Mouse (Mus musculus): Measurements from ENCODE around the gene Cdk10. TPM values are rescaled to one million over a fixed set of nuclear protein-coding genes. Genes with fewer than 3 reads are reported as not detected.
"Not testable (repeated sequence)": the region's sequence is repeated elsewhere in the genome, so short reads cannot be mapped to it uniquely, and the experiment has no call there.

Cdk10 gene
- polyA plus RNA-seq, 1 experiment from 2014 or later: 48.5 TPM

DNA sequence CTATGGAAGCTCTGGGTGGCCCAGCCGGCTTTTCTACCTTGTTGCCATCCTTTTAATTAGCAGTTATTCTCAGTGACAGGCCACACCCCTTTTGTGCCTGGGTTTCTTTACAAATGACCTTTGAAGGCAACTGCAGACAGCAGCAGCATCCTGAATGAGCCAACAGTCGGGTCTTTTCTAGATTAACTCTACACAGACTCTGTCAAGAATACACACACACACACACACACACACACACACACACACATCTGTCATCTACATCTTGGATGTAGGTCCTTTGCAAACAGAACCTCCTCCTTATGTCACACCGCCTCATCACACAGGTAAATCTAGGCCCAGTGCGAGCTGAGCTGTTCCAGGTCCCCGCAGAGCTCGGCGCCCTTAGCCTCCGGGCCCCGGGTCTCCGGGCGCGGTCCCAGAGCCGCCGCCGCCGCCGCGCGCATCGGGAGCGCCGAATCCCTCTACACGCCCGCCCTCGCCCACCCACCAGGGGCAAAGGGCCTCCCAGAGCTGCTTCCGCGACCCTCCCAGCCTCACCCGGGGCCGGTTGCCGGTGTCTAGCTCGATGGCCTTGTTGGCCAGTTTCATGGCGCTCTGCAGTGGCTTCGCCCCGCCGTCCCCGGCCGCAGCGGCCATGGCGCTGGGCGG, 28.9 kb downstream of the Cdk10 start:
- peak overlapping the region; percentile 91 for H3K27ac ChIP-seq (replicated peaks)
- peak overlapping the region; percentile 84 for H3K4me3 ChIP-seq
- under 1% methylated on average over 40 of the region's 40 CpGs for WGBS
- peaks cover 40% of the 10 kb centered on the region for H3K36me3 ChIP-seq
- no peaks in the 10 kb centered on the region for H3K27me3 ChIP-seq
- H3K9ac ChIP-seq: peak overlapping the region; percentile 90
- no peak; the same call in none of the 2 replicates for ATAC-seq (ENCODE audit: low FRiP score, low read depth)
- H3K4me2 ChIP-seq: peak overlapping the region; percentile 92
- no peaks in the 10 kb centered on the region for H3K9me3 ChIP-seq
- peaks cover 32% of the 10 kb centered on the region for H3K4me1 ChIP-seq (replicated peaks)

DNA sequence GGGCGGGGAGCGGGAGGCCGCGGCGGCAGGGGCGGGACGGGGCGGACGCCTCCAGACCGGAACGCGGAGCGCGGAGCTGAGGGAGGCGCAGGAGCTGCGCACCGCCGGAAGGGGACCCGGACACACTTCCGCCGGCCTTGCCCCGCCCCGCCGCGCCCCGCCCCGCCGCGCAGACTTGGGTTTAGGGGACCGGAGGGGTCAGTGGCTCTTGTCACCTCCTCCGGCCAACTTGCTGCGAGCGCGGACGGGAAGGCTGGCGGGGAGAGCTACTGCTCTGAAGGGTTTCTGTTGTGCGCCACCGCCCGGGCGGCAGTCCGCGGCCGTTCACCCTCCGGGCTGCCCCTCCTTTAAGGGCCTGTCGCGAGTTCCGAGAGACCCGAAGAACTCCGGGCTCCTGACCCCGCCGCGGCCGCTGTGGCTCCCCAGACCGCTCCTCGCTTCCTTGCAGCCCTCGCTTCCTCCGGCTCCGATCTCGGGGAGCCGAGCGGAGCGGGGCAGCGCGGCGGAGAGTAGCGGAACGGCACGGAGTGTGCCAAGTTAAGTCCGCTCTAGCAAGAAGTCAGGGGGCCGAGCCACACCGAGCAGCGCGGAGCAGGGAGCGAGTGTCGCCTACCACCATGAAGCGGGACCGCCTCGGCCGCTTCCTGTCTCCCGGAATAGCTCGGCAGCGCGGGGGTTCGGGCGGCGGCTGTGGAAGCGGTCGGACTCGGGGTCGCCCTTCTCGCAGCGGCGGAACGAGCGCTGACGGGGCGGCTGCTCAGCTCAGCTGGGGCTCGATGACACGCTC, 29.6 kb downstream of the Cdk10 start, which contains the start of the genes Zfp276 and Vps9d1:
Zfp276 (plus strand) TSS at position 97 of the 787 bp plus-strand sequence.
Vps9d1 (minus strand) TSS at position 250 of the 787 bp plus-strand sequence.
- WGBS: under 1% methylated on average over 83 of the region's 99 CpGs
- H3K4me3 ChIP-seq: peak within 1 kb of the TSS; percentile 84
- peaks cover 40% of the 10 kb centered on the region for H3K36me3 ChIP-seq
- H3K4me1 ChIP-seq (replicated peaks): peaks cover 32% of the 10 kb centered on the region
- H3K27ac ChIP-seq (replicated peaks): peak within 1 kb of the TSS; percentile 91
- peak within 1 kb of the TSS; percentile 92 for H3K4me2 ChIP-seq
- ATAC-seq (ENCODE audit: low FRiP score, low read depth): peak; percentile 95
- H3K9me3 ChIP-seq: no peaks in the 10 kb centered on the region
- H3K9ac ChIP-seq: peak within 1 kb of the TSS; percentile 90
- H3K27me3 ChIP-seq: no peaks in the 10 kb centered on the region

DNA sequence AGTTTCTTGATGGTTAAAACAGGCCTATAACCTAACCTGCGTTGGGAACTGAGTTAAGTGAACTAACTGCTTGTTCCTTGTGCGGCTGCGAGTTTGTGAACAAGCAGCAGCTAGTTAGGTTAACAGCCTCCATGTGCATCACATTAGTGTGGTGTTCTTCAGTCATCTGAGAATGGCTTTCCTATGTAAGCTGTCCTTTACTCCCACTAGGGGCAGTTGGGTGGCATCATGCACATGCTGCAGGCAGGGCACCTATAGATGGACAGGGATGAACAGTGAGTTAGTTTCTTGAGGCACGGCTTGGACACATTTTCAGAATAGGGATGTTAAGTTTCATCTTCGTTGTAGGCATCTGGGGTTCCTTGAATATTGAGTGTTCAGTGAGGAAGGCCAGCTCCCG, 30.5 kb downstream of the Cdk10 start:
- 71% methylated on average over 6 of the region's 6 CpGs for WGBS
- Histone ChIP-seq H3K4me2 (peak overlapping the region; percentile 92), H3K4me1 (replicated peaks) (peaks cover 32% of the 10 kb centered on the region), H3K27me3 (no peaks in the 10 kb centered on the region), H3K9me3 (no peaks in the 10 kb centered on the region), H3K27ac (replicated peaks) (no peak overlapping the region), H3K4me3 (peak overlapping the region; percentile 84), H3K9ac (peak overlapping the region; percentile 90), H3K36me3 (peaks cover 43% of the 10 kb centered on the region)
- no peak for ATAC-seq (ENCODE audit: low FRiP score, low read depth)

DNA sequence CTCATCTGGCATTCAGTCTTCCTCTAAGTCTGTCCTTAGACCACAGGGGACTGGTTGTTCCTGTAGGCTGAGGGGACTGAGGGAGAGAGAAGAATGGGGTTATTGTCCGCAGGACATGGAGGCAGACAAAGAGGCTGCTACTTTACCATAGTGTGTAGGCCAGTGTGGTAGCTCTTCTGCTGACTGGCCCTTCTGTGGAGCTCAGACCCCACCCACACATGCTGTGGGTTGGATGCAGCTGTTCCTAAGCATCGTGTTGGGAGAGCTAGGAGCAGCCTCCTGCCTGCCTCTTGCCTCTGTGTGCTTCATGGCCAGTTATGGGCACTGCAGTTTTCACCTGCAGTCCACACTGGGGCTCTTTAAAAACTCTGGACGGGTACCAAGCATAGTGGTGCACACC, 32.5 kb downstream of the Cdk10 start:
- Histone ChIP-seq H3K9me3 (no peaks in the 10 kb centered on the region), H3K4me2 (no peak overlapping the region), H3K27me3 (no peaks in the 10 kb centered on the region), H3K9ac (no peak overlapping the region), H3K4me1 (replicated peaks) (peaks cover 32% of the 10 kb centered on the region), H3K4me3 (no peak overlapping the region), H3K27ac (replicated peaks) (no peak overlapping the region), H3K36me3 (peaks cover 33% of the 10 kb centered on the region)
- no peak for ATAC-seq (ENCODE audit: low FRiP score, low read depth)
- 60% methylated on average over 3 of the region's 3 CpGs for WGBS

DNA sequence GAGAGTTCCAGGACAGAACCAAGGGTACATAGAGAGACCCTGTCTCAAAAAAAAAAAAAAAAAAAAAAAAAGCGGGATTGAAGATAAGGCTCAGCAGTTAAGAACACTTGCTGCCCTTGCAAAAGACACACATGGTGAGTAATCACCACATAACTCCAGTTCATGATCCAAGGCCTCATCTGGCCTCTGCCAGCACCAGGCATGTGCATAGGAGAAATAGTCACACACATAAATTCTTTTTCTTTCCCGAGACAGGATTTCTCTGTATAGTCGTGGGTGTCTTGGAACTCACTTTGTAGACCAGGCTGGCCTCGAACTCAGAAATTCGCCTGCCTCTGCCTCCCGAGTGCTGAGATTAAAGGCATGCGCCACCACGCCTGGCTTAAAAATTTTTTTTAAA, 33.0 kb downstream of the Cdk10 start:
- not testable (repeated sequence) for H3K27ac ChIP-seq (replicated peaks); ATAC-seq (ENCODE audit: low FRiP score, low read depth); H3K4me3 ChIP-seq; H3K9ac ChIP-seq; H3K9me3 ChIP-seq; H3K4me2 ChIP-seq; H3K27me3 ChIP-seq
- Histone ChIP-seq H3K36me3 (peaks cover 34% of the 10 kb centered on the region), H3K4me1 (replicated peaks) (peaks cover 30% of the 10 kb centered on the region)
- 92% methylated on average over 8 of the region's 8 CpGs for WGBS

DNA sequence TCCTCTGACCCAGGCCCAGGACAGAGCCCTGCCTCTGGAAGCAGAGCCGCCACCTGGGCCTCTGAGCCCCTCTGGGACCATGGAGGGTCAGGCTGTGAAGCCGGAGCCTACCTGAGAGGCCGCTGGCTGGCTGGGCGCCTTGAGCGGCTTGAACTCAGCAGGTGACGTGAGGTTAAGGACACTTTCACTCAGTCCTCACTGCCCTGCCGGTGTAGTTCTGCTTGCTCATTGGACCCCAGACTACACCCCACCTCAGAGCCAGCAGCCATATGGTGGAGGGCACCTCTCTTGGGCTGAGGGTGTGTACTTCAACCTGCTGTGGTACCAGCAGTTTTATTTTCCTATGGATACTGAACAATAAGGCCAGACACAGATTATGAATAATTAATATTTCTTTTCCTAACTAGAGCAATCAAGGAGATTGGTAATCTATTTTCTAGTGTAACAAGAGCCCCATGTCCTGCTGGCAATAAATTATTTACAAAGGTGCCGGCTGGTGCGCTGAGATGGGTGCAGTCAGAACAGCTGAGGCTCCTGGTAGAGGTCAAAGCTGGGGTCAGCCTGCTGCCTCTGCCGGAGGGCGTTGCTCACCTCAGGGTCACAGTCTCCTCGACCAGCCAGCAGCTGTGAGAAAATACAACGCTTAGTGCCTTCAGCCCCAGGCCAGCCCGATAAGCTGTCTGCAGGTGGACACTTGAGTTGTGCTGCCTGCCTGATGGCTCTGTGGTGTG, 43.4 kb downstream of the Cdk10 start:
- Histone ChIP-seq H3K9me3 (no peaks in the 10 kb centered on the region), H3K27ac (replicated peaks) (no peak overlapping the region), H3K9ac (no peak overlapping the region), H3K4me1 (replicated peaks) (no peaks in the 10 kb centered on the region), H3K4me2 (no peak overlapping the region), H3K36me3 (peaks cover 63% of the 10 kb centered on the region), H3K27me3 (no peaks in the 10 kb centered on the region), H3K4me3 (no peak overlapping the region)
- ATAC-seq (ENCODE audit: low FRiP score, low read depth): no peak
- WGBS: 73% methylated on average over 14 of the region's 14 CpGs

DNA sequence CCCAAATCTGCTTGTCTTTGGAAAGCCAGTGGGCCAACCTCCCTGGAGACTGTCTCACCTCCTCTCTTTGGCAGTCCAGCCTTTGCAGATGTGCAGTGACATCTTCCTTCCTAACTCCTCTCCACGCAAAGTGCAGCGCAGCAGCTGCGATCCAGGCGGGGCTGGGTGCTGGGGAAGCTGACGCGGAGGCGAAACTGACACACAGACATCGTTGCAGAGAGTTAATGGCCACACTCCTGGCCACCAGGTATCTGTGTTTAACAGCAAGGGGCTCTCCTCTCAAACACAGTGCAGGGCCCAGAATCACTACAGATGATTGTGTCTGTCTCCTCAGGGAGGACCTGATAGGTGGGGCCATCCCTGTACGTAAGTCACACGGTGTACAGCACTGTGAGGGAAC, 46.5 kb downstream of the Cdk10 start:
- H3K9me3 ChIP-seq: no peaks in the 10 kb centered on the region
- H3K27ac ChIP-seq (replicated peaks): no peak overlapping the region
- no peaks in the 10 kb centered on the region for H3K4me1 ChIP-seq (replicated peaks)
- no peak overlapping the region for H3K4me3 ChIP-seq
- no peak for ATAC-seq (ENCODE audit: low FRiP score, low read depth)
- no peak overlapping the region for H3K4me2 ChIP-seq
- WGBS: 91% methylated on average over 10 of the region's 10 CpGs
- no peaks in the 10 kb centered on the region for H3K27me3 ChIP-seq
- H3K36me3 ChIP-seq: peaks cover 36% of the 10 kb centered on the region
- no peak overlapping the region for H3K9ac ChIP-seq

DNA sequence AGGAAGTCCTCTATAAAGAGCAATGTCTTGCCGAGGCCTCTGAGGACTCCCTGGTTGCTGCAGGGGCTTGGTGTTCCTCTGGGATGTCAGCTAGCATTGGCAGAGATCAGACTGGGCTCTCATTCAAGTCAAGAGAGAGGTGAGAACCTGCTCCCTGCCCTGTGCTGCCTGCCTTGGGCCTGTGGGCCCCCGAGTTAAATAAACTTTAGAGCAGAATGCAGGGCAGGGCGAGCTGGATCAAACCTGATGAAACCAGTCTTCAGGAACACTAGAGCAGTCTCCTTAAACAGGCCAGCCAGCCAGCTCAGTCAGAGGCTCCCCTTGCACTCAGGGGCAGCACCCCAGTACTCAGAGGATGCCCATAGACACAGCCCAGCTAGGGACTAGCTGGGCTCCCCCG, 47.3 kb downstream of the Cdk10 start:
- H3K4me3 ChIP-seq: no peak overlapping the region
- no peak overlapping the region for H3K4me2 ChIP-seq
- no peak for ATAC-seq (ENCODE audit: low FRiP score, low read depth)
- H3K9me3 ChIP-seq: no peaks in the 10 kb centered on the region
- no peaks in the 10 kb centered on the region for H3K27me3 ChIP-seq
- H3K4me1 ChIP-seq (replicated peaks): no peaks in the 10 kb centered on the region
- peaks cover 32% of the 10 kb centered on the region for H3K36me3 ChIP-seq
- 75% methylated on average over 4 of the region's 4 CpGs for WGBS
- no peak overlapping the region for H3K27ac ChIP-seq (replicated peaks)
- H3K9ac ChIP-seq: no peak overlapping the region

DNA sequence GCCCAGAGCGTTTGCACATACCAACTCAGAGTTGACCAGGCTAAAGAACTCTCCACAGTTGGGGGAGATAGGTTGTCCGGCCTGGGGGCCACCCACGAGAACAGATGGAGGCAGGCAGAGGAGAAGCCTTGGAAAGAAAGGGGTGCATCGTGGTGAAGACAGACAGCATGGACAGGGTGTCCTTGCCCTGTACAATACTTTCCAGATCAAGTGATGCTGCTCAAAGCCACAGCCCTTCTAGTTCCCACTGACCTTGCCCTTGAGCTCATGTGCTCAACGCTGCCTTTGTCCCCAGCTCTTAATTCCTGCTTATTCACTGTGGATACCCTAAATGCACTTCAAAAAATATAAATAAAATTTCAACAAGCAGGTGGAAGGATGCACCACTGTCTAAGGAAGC, 49.8 kb downstream of the Cdk10 start:
- H3K4me2 ChIP-seq: no peak overlapping the region
- no peak overlapping the region for H3K9ac ChIP-seq
- no peak overlapping the region for H3K27ac ChIP-seq (replicated peaks)
- 83% methylated on average over 5 of the region's 5 CpGs for WGBS
- H3K36me3 ChIP-seq: peaks cover 8% of the 10 kb centered on the region; the same call in 1 of the 2 replicates
- no peaks in the 10 kb centered on the region for H3K27me3 ChIP-seq
- no peaks in the 10 kb centered on the region for H3K4me1 ChIP-seq (replicated peaks)
- H3K9me3 ChIP-seq: no peaks in the 10 kb centered on the region
- ATAC-seq (ENCODE audit: low FRiP score, low read depth): no peak
- no peak overlapping the region for H3K4me3 ChIP-seq

DNA sequence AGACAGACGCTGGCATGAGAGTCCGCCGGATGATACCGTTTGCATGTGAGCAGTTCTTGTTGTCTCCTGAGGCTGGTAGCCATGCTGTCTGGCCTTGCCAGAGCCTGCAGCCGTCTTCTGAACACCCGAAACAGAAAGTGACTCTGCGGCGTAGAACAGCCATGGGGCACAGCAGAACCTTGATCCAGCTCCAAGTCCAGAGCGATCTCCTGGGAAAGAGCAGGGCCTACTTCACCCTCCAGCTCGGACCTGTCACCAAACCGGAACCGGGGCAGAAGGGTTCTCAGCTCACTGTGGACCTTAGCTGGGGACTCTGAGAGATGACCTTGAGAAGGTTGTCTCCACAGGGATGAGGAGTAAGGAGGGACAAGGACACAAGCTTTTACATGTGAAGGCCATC, 50.5 kb downstream of the Cdk10 start:
- H3K9me3 ChIP-seq: no peaks in the 10 kb centered on the region
- H3K9ac ChIP-seq: no peak overlapping the region
- H3K4me2 ChIP-seq: no peak overlapping the region
- ATAC-seq (ENCODE audit: low FRiP score, low read depth): no peak
- no peak overlapping the region for H3K27ac ChIP-seq (replicated peaks)
- no peaks in the 10 kb centered on the region for H3K27me3 ChIP-seq
- no peaks in the 10 kb centered on the region for H3K4me1 ChIP-seq (replicated peaks)
- WGBS: 93% methylated on average over 12 of the region's 12 CpGs
- no peak overlapping the region for H3K4me3 ChIP-seq
- 0 out of 2 replicates have a peak, but pooled peaks cover 3% of the 10 kb centered on the region for H3K36me3 ChIP-seq

DNA sequence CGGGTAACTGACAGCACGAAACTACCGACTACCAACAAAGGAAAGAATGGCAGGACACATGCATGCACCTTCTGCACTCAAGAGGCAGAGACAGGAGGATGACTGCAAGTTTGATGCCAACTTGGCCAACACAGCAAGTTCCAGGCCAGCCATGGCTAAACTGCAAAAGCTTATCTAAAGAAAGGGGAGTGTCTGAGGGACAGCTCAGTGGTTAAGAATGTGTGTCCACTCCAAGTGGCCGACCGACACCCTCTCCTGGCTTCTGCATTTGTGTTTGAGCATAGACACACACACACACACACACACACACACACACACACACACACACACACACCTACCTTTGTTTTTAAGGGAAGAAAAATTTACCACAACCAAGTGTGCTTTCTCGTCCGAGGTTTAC, 53.8 kb downstream of the Cdk10 start:
- H3K27me3 ChIP-seq: no peaks in the 10 kb centered on the region

DNA sequence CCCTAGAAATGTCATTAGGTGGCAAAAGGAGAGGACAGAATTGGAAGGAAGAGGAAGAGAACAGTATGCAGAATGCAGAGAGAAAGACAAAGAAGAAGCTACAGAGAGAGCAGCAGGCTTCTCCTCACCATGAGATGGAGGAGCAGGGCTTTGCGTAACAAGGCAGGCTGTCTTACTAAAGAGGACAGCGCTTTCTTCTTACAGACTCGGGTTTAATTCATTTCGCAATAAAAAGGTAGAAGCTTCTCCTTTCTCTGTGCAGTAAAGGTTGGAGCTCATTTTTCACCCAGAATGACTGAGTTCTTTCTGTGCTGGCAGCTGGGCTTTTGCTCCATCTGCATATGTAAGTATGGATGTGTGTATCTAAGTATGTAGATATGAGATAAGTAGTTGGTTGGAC, 55.2 kb downstream of the Cdk10 start:
- Histone ChIP-seq H3K9ac (no peak overlapping the region), H3K4me1 (replicated peaks) (no peaks in the 10 kb centered on the region), H3K36me3 (no peaks in the 10 kb centered on the region), H3K27me3 (no peaks in the 10 kb centered on the region), H3K9me3 (no peaks in the 10 kb centered on the region), H3K27ac (replicated peaks) (no peak overlapping the region), H3K4me2 (no peak overlapping the region), H3K4me3 (no peak overlapping the region)
- 91% methylated on average over 4 of the region's 4 CpGs for WGBS
- ATAC-seq (ENCODE audit: low FRiP score, low read depth): no peak

More for the DNA sequence above, 53.8 kb downstream of the Cdk10 start:
- ATAC-seq (ENCODE audit: low FRiP score, low read depth): no peak
- Histone ChIP-seq H3K27ac (replicated peaks) (no peak overlapping the region), H3K36me3 (no peaks in the 10 kb centered on the region), H3K4me3 (no peak overlapping the region), H3K9me3 (no peaks in the 10 kb centered on the region), H3K4me1 (replicated peaks) (no peaks in the 10 kb centered on the region), H3K9ac (no peak overlapping the region), H3K4me2 (no peak overlapping the region)
- WGBS: 78% methylated on average over 7 of the region's 7 CpGs

All from hindbrain, embryonic 15.5 days (tissue).